Comparison of ENCODE assay signal across 19 mouse cellular contexts in genomic region chr5:66573266-66573665, GRCm38 (mm10). TPM values are rescaled to one million over a fixed set of nuclear protein-coding genes. Genes with fewer than 3 reads are reported as not detected.
DNase-seq lines count a peak whose midpoint lies in the region; ATAC-seq lines count a peak whose summit lies in the region.
"Had no signal": no experiment of that assay in that cellular context is flagged by ENCODE, and none has a peak within 500 bp of the region (broad histone marks: within the 10 kb centered on the region; RNA-seq: fewer than 3 reads in every experiment).

No protein-coding gene starts in this region.

- H3K36me3 ChIP-seq in midbrain, embryonic 13.5 days = no peaks in the 10 kb centered on the region
- no peaks in the 10 kb centered on the region for H3K36me3 ChIP-seq in midbrain, embryonic 11.5 days (ENCODE audit: control insufficient read depth, insufficient read depth, low read length)
- no peaks in the 10 kb centered on the region for H3K36me3 ChIP-seq in midbrain, embryonic 16.5 days (ENCODE audit: control insufficient read depth, insufficient read depth, low read length)
- H3K36me3 ChIP-seq: embryonic facial prominence, embryonic 12.5 days; lung, embryonic 15.5 days had no signal

- 10% methylated on average over 4 of the region's 4 CpGs for WGBS in midbrain, embryonic 13.5 days
- WGBS in midbrain, embryonic 11.5 days = 17% methylated on average over 4 of the region's 4 CpGs
- WGBS in midbrain, embryonic 16.5 days = 16% methylated on average over 4 of the region's 4 CpGs

- H3K4me1 ChIP-seq in midbrain, embryonic 13.5 days (replicated peaks) = peaks cover 30% of the 10 kb centered on the region
- peaks cover 4% of the 10 kb centered on the region; the same call in 1 of the 2 replicates for H3K4me1 ChIP-seq in midbrain, embryonic 11.5 days (ENCODE audit: control insufficient read depth, insufficient read depth, low read length)
- H3K4me1 ChIP-seq in midbrain, embryonic 16.5 days (ENCODE audit: control insufficient read depth, insufficient read depth, low read length) = peaks cover 7% of the 10 kb centered on the region; the same call in 1 of the 2 replicates

- no peak overlapping the region for H3K9ac ChIP-seq in midbrain, embryonic 13.5 days (replicated peaks)
- no peak overlapping the region for H3K9ac ChIP-seq in midbrain, embryonic 11.5 days (ENCODE audit: low read length)
- H3K9ac ChIP-seq in midbrain, embryonic 16.5 days (ENCODE audit: low read depth, low read length) = no peak overlapping the region
- H3K9ac ChIP-seq: embryonic facial prominence, embryonic 12.5 days; liver, embryonic 14.5 days; lung, embryonic 15.5 days had no signal

- peak; percentile 63 for ATAC-seq in midbrain, embryonic 13.5 days
- no peak for ATAC-seq in midbrain, embryonic 11.5 days (ENCODE audit: low FRiP score)
- peak; percentile 70; the same call in 1 of the 2 replicates for ATAC-seq in midbrain, embryonic 16.5 days
- no peak for ATAC-seq in CD4-positive, CD25-positive, alpha-beta regulatory T cell, adult 4 months
- ATAC-seq: hindbrain, embryonic 16.5 days; intestine, postnatal 0 days had no signal

- no peaks in the 10 kb centered on the region for H3K27me3 ChIP-seq in midbrain, embryonic 13.5 days
- no peaks in the 10 kb centered on the region for H3K27me3 ChIP-seq in midbrain, embryonic 11.5 days (ENCODE audit: control insufficient read depth, insufficient read depth, low read length)
- no peaks in the 10 kb centered on the region for H3K27me3 ChIP-seq in midbrain, embryonic 16.5 days (ENCODE audit: control insufficient read depth, insufficient read depth, low read depth, low read length)
- H3K27me3 ChIP-seq: embryonic facial prominence, embryonic 12.5 days; lung, embryonic 15.5 days had no signal

- H3K27ac ChIP-seq in midbrain, embryonic 13.5 days = no peak overlapping the region
- H3K27ac ChIP-seq in midbrain, embryonic 11.5 days (ENCODE audit: low read depth, low read length) = no peak overlapping the region
- no peak overlapping the region for H3K27ac ChIP-seq in midbrain, embryonic 16.5 days (ENCODE audit: low read length)
- H3K27ac ChIP-seq: embryonic facial prominence, embryonic 12.5 days; liver, embryonic 14.5 days; lung, embryonic 15.5 days had no signal

- H3K4me3 ChIP-seq in midbrain, embryonic 13.5 days (replicated peaks) = no peak overlapping the region
- no peak overlapping the region for H3K4me3 ChIP-seq in midbrain, embryonic 11.5 days (ENCODE audit: low read depth, low read length)
- no peak overlapping the region for H3K4me3 ChIP-seq in midbrain, embryonic 16.5 days (ENCODE audit: low read depth, low read length)
- H3K4me3 ChIP-seq: embryonic facial prominence, embryonic 12.5 days; erythroblast, embryonic 14.5 days; lung, embryonic 15.5 days had no signal

- peak; percentile 80 for DNase-seq in heart, adult 11 months
- DNase-seq in heart, postnatal 4 days = no peak
- DNase-seq in midbrain, embryonic 11.5 days (ENCODE audit: low spot score, missing footprints) = no peak
- DNase-seq in brain, adult 2 months (ENCODE audit: low read depth, low spot score) = peak; percentile 48
- DNase-seq: adrenal gland, postnatal 25 days; cerebellum, adult 8-10 months; gastrocnemius, postnatal 25 days; heart, postnatal 10 days; right cerebral cortex, postnatal 4 days had no signal

- no peak overlapping the region for H3K4me2 ChIP-seq in midbrain, embryonic 13.5 days (replicated peaks)
- no peak overlapping the region for H3K4me2 ChIP-seq in midbrain, embryonic 11.5 days
- H3K4me2 ChIP-seq in midbrain, embryonic 16.5 days (ENCODE audit: low read length) = no peak overlapping the region
- H3K4me2 ChIP-seq: embryonic facial prominence, embryonic 12.5 days; heart, embryonic 11.5 days; lung, embryonic 15.5 days had no signal

- no peaks in the 10 kb centered on the region for H3K9me3 ChIP-seq in midbrain, embryonic 13.5 days
- H3K9me3 ChIP-seq in midbrain, embryonic 11.5 days (ENCODE audit: control insufficient read depth, low read length) = no peaks in the 10 kb centered on the region
- H3K9me3 ChIP-seq in midbrain, embryonic 16.5 days (replicated peaks; ENCODE audit: control insufficient read depth, low read length, poor library complexity, severe bottlenecking) = no peaks in the 10 kb centered on the region
- H3K9me3 ChIP-seq: embryonic facial prominence, embryonic 12.5 days; lung, embryonic 15.5 days had no signal

RNA-seq across cellular contexts. Expression of gene Apbb2, which starts 45.3 kb away (rescaled TPM):
- 10 to 100 TPM; 60.9 to 66.7 TPM for total RNA-seq in heart, postnatal 4 days (2021)
- 93.4 and 94.6 TPM in 2 replicates for polyA plus RNA-seq in midbrain, embryonic 13.5 days (2015; fragmentation: Nextera tagmentation; extraction: Ambion mirVana)
- polyA plus RNA-seq in midbrain, embryonic 11.5 days (2014; fragmentation: Nextera tagmentation; extraction: Ambion mirVana) = 33.1 and 34.0 TPM in 2 replicates
- polyA plus RNA-seq in midbrain, embryonic 16.5 days (2015; fragmentation: Nextera tagmentation; extraction: Ambion mirVana) = 107 and 108 TPM in 2 replicates
- 1 to 10 TPM in 1 of 2 experiments, under 1 TPM in 1; 0.93 to 6.7 TPM for polyA plus RNA-seq in CD4-positive, CD25-positive, alpha-beta regulatory T cell, adult 4 months (2017; shearing (Covaris generic))

Comparison
In these comparisons a context has a peak if more than half of its experiments do, and no peak if none do; other contexts are left out.
1. DNase-seq: peak in heart, adult 11 months (single experiment) and brain, adult 2 months (single experiment); none in heart, postnatal 4 days (single experiment) and midbrain, embryonic 11.5 days (single experiment).
2. ATAC-seq: peak in midbrain, embryonic 13.5 days (single experiment) and midbrain, embryonic 16.5 days (single experiment); none in midbrain, embryonic 11.5 days (single experiment) and CD4-positive, CD25-positive, alpha-beta regulatory T cell, adult 4 months (single experiment).